Mouse (Mus musculus): Measurements from ENCODE around the gene Eif4g1.

Eif4g1 gene

GRCm38 (mm10) chr16:20672965-20673705 lies 5.0 kb downstream of the Eif4g1 start:
- DNase-seq (ENCODE audit: low spot score), result peak; percentile 41

GRCm38 (mm10) chr16:20673706-20674303 lies 5.7 kb downstream of the Eif4g1 start:
- DNase-seq (ENCODE audit: low spot score), result peak; percentile 12

- DNase-seq (ENCODE audit: low spot score), result no peak
Measured at GRCm38 (mm10) chr16:20675213-20675612, 7.1 kb downstream of the Eif4g1 start.

- DNase-seq (ENCODE audit: low spot score), result no peak
Measured at GRCm38 (mm10) chr16:20676702-20677101, 8.6 kb downstream of the Eif4g1 start.

GRCm38 (mm10) chr16:20677380-20677779 lies 9.3 kb downstream of the Eif4g1 start:
- DNase-seq (ENCODE audit: low spot score), result no peak

GRCm38 (mm10) chr16:20677974-20678675 lies 10.0 kb downstream of the Eif4g1 start:
- DNase-seq (ENCODE audit: low spot score), result no peak

GRCm38 (mm10) chr16:20690774-20691173 lies 22.7 kb downstream of the Eif4g1 start:
- DNase-seq (ENCODE audit: low spot score), result peak; percentile 6

- DNase-seq (ENCODE audit: low spot score), result no peak
Measured at GRCm38 (mm10) chr16:20691617-20692016, 23.5 kb downstream of the Eif4g1 start.

- DNase-seq (ENCODE audit: low spot score), result peak; percentile 20
Measured at GRCm38 (mm10) chr16:20692241-20692965, 24.3 kb downstream of the Eif4g1 start.

GRCm38 (mm10) chr16:20693111-20693701 lies 25.1 kb downstream of the Eif4g1 start, which contains the start of gene Fam131a:
Fam131a (plus strand) TSS chr16:20693241.
- DNase-seq (ENCODE audit: low spot score), result peak; percentile 96

- DNase-seq (ENCODE audit: low spot score), result no peak
Measured at GRCm38 (mm10) chr16:20694781-20695180, 26.7 kb downstream of the Eif4g1 start.

- peak; percentile 88 for DNase-seq (ENCODE audit: low spot score)
Measured at GRCm38 (mm10) chr16:20695622-20696323, 27.7 kb downstream of the Eif4g1 start.

- DNase-seq (ENCODE audit: low spot score), result no peak
Measured at GRCm38 (mm10) chr16:20699266-20699665, 31.2 kb downstream of the Eif4g1 start.

GRCm38 (mm10) chr16:20700036-20700435 lies 31.9 kb downstream of the Eif4g1 start:
- peak; percentile 17 for DNase-seq (ENCODE audit: low spot score)

GRCm38 (mm10) chr16:20701316-20701715 lies 33.2 kb downstream of the Eif4g1 start:
- DNase-seq (ENCODE audit: low spot score), result peak; percentile 4

- DNase-seq (ENCODE audit: low spot score), result peak; percentile 29
Measured at GRCm38 (mm10) chr16:20701729-20702521, 33.8 kb downstream of the Eif4g1 start.

GRCm38 (mm10) chr16:20702522-20702893 lies 34.4 kb downstream of the Eif4g1 start:
- peak; percentile 88 for DNase-seq (ENCODE audit: low spot score)

GRCm38 (mm10) chr16:20703071-20703470 lies 35.0 kb downstream of the Eif4g1 start:
- no peak for DNase-seq (ENCODE audit: low spot score)

GRCm38 (mm10) chr16:20703699-20704400 lies 35.7 kb downstream of the Eif4g1 start:
- no peak for DNase-seq (ENCODE audit: low spot score)

GRCm38 (mm10) chr16:20705786-20706185 lies 37.7 kb downstream of the Eif4g1 start:
- no peak for DNase-seq (ENCODE audit: low spot score)
